Mouse (Mus musculus): Measurements from ENCODE around the gene Zap70. TPM values are rescaled to one million over a fixed set of nuclear protein-coding genes. Genes with fewer than 3 reads are reported as not detected.

Zap70 gene
- polyA plus RNA-seq (2014; fragmentation: Nextera tagmentation; extraction: Ambion mirVana), result 0.32 and 1.3 TPM in 2 replicates

DNA sequence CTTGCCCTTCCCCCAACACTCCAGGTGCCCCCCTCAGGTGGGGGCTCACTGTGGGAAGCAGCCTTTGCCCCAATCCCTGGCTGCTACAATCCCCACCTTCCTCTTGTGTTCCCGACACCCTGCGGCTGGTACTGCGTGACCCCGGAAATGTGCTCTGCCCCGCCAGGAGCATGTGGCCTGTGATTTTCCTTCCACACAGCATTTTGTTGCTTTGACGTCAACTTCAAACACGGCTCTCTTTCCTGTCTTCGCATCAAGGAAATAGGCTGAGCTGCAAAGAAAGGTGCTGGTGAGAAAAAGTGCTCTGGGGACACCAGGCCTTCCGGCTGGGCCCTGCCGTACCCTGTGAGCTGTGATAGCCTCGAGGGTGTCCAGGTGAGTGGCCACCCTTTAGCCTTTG lies at the start of gene Zap70:
Gene Zap70 (plus strand): TSS at position 231 of the 400 bp plus-strand sequence.
- Histone ChIP-seq H3K4me3 (ENCODE audit: low read depth, low read length) (no peak within 1 kb of the TSS), H3K27ac (ENCODE audit: low read depth, low read length) (no peak within 1 kb of the TSS), H3K4me2 (ENCODE audit: low read depth) (no peak within 1 kb of the TSS), H3K9me3 (ENCODE audit: control insufficient read depth, low read length) (no peaks in the 10 kb centered on the region), H3K27me3 (ENCODE audit: control insufficient read depth, insufficient read depth, low read length) (no peaks in the 10 kb centered on the region), H3K4me1 (ENCODE audit: control insufficient read depth, insufficient read depth, low read length) (no peaks in the 10 kb centered on the region), H3K36me3 (ENCODE audit: control insufficient read depth, insufficient read depth, low read length) (no peaks in the 10 kb centered on the region), H3K9ac (ENCODE audit: low read length) (no peak within 1 kb of the TSS)
- no peak for DNase-seq (ENCODE audit: low spot score)
- ATAC-seq (ENCODE audit: insufficient read depth, low FRiP score, low TSS enrichment), result no peak
- WGBS, result 84% methylated on average over 11 of the region's 11 CpGs

- no peaks in the 10 kb centered on the region for H3K36me3 ChIP-seq (ENCODE audit: control insufficient read depth, insufficient read depth, low read length)
- H3K9ac ChIP-seq (ENCODE audit: low read length), result no peak within 1 kb of the TSS
- ATAC-seq (ENCODE audit: insufficient read depth, low FRiP score, low TSS enrichment) (no peak), DNase-seq (ENCODE audit: low spot score) (no peak)
- H3K4me3 ChIP-seq (ENCODE audit: low read depth, low read length), result no peak within 1 kb of the TSS
- H3K27me3 ChIP-seq (ENCODE audit: control insufficient read depth, insufficient read depth, low read length), result no peaks in the 10 kb centered on the region
- 82% methylated on average over 5 of the region's 5 CpGs for WGBS
- H3K27ac ChIP-seq (ENCODE audit: low read depth, low read length), result no peak within 1 kb of the TSS
- H3K4me2 ChIP-seq (ENCODE audit: low read depth), result no peak within 1 kb of the TSS
- H3K9me3 ChIP-seq (ENCODE audit: control insufficient read depth, low read length), result no peaks in the 10 kb centered on the region
- no peaks in the 10 kb centered on the region for H3K4me1 ChIP-seq (ENCODE audit: control insufficient read depth, insufficient read depth, low read length)
Observed at GRCm38 (mm10) chr1:36714311-36714710, 47.3 kb upstream of the Zap70 start, which contains the start of gene Actr1b. TSS of gene Actr1b (minus strand) at chr1:36714422.

- Histone ChIP-seq H3K4me3 (ENCODE audit: low read depth, low read length) (no peak overlapping the region), H3K9ac (ENCODE audit: low read length) (no peak overlapping the region), H3K27me3 (ENCODE audit: control insufficient read depth, insufficient read depth, low read length) (no peaks in the 10 kb centered on the region), H3K27ac (ENCODE audit: low read depth, low read length) (no peak overlapping the region), H3K36me3 (ENCODE audit: control insufficient read depth, insufficient read depth, low read length) (no peaks in the 10 kb centered on the region), H3K9me3 (ENCODE audit: control insufficient read depth, low read length) (no peaks in the 10 kb centered on the region), H3K4me2 (ENCODE audit: low read depth) (no peak overlapping the region), H3K4me1 (ENCODE audit: control insufficient read depth, insufficient read depth, low read length) (no peaks in the 10 kb centered on the region)
- ATAC-seq (ENCODE audit: insufficient read depth, low FRiP score, low TSS enrichment) (no peak), DNase-seq (ENCODE audit: low spot score) (no peak)
- 92% methylated on average over 1 of the region's 1 CpGs for WGBS
Observed at GRCm38 (mm10) chr1:36718786-36719185, 42.8 kb upstream of the Zap70 start.

DNA sequence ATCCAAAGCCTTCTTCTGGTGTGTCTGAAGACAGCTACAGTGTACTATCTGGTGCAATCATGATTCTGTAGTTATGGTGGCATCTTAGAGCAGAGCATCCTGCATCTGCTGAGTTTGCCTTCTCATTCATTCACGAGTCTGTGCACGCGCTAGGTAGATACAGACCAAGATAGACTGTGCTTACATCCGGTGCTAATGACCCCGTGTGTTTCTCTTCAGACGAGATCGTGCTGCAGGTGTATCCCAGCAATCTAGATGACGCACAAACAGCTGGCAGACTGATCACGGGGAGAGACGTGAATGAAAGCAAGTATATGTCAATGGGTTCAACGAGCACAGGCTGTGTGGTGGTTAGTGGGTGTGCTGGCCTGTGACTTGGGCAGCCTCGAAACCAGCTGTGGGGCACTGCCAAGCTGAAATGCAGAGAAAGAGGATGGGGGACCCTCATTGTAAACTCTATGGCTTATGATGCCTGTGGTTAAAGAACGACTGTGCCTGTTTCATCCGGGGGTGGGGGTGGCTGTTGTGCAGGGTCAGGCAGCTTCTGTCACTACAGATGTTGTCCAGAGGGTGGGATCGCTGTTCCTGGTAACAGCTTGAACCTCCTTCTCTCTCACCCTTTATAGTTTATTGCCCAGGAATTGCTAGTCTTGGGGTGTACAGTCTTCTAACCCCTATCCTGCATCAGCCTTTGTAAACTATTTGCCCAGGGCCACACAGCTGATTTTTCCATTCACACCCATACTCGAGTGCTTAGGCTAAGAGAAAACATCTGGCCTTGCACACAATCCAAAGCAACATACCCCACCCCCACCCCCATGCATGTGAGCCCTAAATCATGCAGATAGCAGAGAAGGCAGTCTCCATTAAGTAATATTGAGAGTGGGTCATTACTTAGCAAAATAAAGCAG lies 38.2 kb upstream of the Zap70 start:
- Histone ChIP-seq H3K4me2 (ENCODE audit: low read depth) (no peak overlapping the region), H3K9me3 (ENCODE audit: control insufficient read depth, low read length) (no peaks in the 10 kb centered on the region), H3K27me3 (ENCODE audit: control insufficient read depth, insufficient read depth, low read length) (no peaks in the 10 kb centered on the region), H3K27ac (ENCODE audit: low read depth, low read length) (no peak overlapping the region), H3K4me1 (ENCODE audit: control insufficient read depth, insufficient read depth, low read length) (no peaks in the 10 kb centered on the region), H3K9ac (ENCODE audit: low read length) (no peak overlapping the region), H3K36me3 (ENCODE audit: control insufficient read depth, insufficient read depth, low read length) (no peaks in the 10 kb centered on the region), H3K4me3 (ENCODE audit: low read depth, low read length) (no peak overlapping the region)
- DNase-seq (ENCODE audit: low spot score), result no peak
- no peak for ATAC-seq (ENCODE audit: insufficient read depth, low FRiP score, low TSS enrichment)
- 63% methylated on average over 16 of the region's 16 CpGs for WGBS

GRCm38 (mm10) chr1:36724057-36724431 lies 37.6 kb upstream of the Zap70 start:
- WGBS, result 46% methylated on average over 4 of the region's 4 CpGs
- Histone ChIP-seq H3K4me1 (ENCODE audit: control insufficient read depth, insufficient read depth, low read length) (no peaks in the 10 kb centered on the region), H3K27me3 (ENCODE audit: control insufficient read depth, insufficient read depth, low read length) (no peaks in the 10 kb centered on the region), H3K36me3 (ENCODE audit: control insufficient read depth, insufficient read depth, low read length) (no peaks in the 10 kb centered on the region), H3K9ac (ENCODE audit: low read length) (no peak overlapping the region), H3K27ac (ENCODE audit: low read depth, low read length) (no peak overlapping the region), H3K4me2 (ENCODE audit: low read depth) (no peak overlapping the region), H3K9me3 (ENCODE audit: control insufficient read depth, low read length) (no peaks in the 10 kb centered on the region), H3K4me3 (ENCODE audit: low read depth, low read length) (no peak overlapping the region)
- ATAC-seq (ENCODE audit: insufficient read depth, low FRiP score, low TSS enrichment), result no peak
- DNase-seq (ENCODE audit: low spot score), result no peak

DNA sequence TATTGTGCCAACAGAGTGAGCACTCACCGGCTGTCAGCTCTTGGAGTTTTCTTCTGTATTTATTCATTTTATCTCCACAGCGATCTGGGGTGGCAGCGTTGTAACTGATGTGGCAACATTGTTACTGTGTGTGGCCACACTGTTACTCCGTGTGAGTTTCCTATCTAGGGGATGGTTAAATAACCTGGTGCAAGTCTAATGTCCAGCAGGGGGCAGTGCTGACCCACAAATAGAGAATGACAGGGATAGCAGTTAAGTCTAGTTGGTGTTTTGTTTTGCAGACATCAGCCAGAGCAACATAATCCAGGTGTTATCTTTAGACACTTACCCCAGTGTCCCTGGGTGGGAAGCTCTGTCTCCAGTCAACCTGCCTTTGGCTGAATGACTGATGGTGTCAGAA lies 24.3 kb upstream of the Zap70 start:
- no peaks in the 10 kb centered on the region for H3K4me1 ChIP-seq (ENCODE audit: control insufficient read depth, insufficient read depth, low read length)
- H3K27me3 ChIP-seq (ENCODE audit: control insufficient read depth, insufficient read depth, low read length), result no peaks in the 10 kb centered on the region
- H3K4me3 ChIP-seq (ENCODE audit: low read depth, low read length), result no peak overlapping the region
- no peak; the same call in 1 of the 2 replicates for ATAC-seq (ENCODE audit: insufficient read depth, low FRiP score, low TSS enrichment)
- H3K9me3 ChIP-seq (ENCODE audit: control insufficient read depth, low read length), result no peaks in the 10 kb centered on the region
- H3K36me3 ChIP-seq (ENCODE audit: control insufficient read depth, insufficient read depth, low read length), result no peaks in the 10 kb centered on the region
- no peak overlapping the region for H3K9ac ChIP-seq (ENCODE audit: low read length)
- H3K27ac ChIP-seq (ENCODE audit: low read depth, low read length), result no peak overlapping the region
- DNase-seq (ENCODE audit: low spot score), result peak; percentile 85
- no peak overlapping the region for H3K4me2 ChIP-seq (ENCODE audit: low read depth)
- 10% methylated on average over 4 of the region's 4 CpGs for WGBS

- 86% methylated on average over 5 of the region's 5 CpGs for WGBS
- no peak for ATAC-seq (ENCODE audit: insufficient read depth, low FRiP score, low TSS enrichment)
- no peak overlapping the region for H3K27ac ChIP-seq (ENCODE audit: low read depth, low read length)
- no peak for DNase-seq (ENCODE audit: low spot score)
- no peak overlapping the region for H3K4me2 ChIP-seq (ENCODE audit: low read depth)
- no peaks in the 10 kb centered on the region for H3K4me1 ChIP-seq (ENCODE audit: control insufficient read depth, insufficient read depth, low read length)
- no peaks in the 10 kb centered on the region for H3K27me3 ChIP-seq (ENCODE audit: control insufficient read depth, insufficient read depth, low read length)
- no peaks in the 10 kb centered on the region for H3K9me3 ChIP-seq (ENCODE audit: control insufficient read depth, low read length)
- no peak overlapping the region for H3K9ac ChIP-seq (ENCODE audit: low read length)
- H3K4me3 ChIP-seq (ENCODE audit: low read depth, low read length), result no peak overlapping the region
- H3K36me3 ChIP-seq (ENCODE audit: control insufficient read depth, insufficient read depth, low read length), result no peaks in the 10 kb centered on the region
Observed at GRCm38 (mm10) chr1:36739231-36739630, 22.4 kb upstream of the Zap70 start.

- Histone ChIP-seq H3K4me2 (ENCODE audit: low read depth) (no peak overlapping the region), H3K4me1 (ENCODE audit: control insufficient read depth, insufficient read depth, low read length) (no peaks in the 10 kb centered on the region), H3K27me3 (ENCODE audit: control insufficient read depth, insufficient read depth, low read length) (no peaks in the 10 kb centered on the region), H3K9me3 (ENCODE audit: control insufficient read depth, low read length) (no peaks in the 10 kb centered on the region), H3K27ac (ENCODE audit: low read depth, low read length) (no peak overlapping the region), H3K9ac (ENCODE audit: low read length) (no peak overlapping the region), H3K4me3 (ENCODE audit: low read depth, low read length) (no peak overlapping the region), H3K36me3 (ENCODE audit: control insufficient read depth, insufficient read depth, low read length) (no peaks in the 10 kb centered on the region)
- DNase-seq (ENCODE audit: low spot score) (no peak), ATAC-seq (ENCODE audit: insufficient read depth, low FRiP score, low TSS enrichment) (no peak)
- WGBS, result 80% methylated on average over 9 of the region's 9 CpGs
Observed at GRCm38 (mm10) chr1:36743046-36743445, 18.6 kb upstream of the Zap70 start.

Measured in neural tube, embryonic 11.5 days (tissue).